Mouse (Mus musculus) embryo, embryonic 10 days (tissue): ENCODE data around the gene Fancd2.

Experiments
- DNase-seq: peaks from one replicate; pipeline ENCODE4 v3.0.0-alpha.2; 2015; ENCODE audit warnings: low spot score

Gene Fancd2

DNA sequence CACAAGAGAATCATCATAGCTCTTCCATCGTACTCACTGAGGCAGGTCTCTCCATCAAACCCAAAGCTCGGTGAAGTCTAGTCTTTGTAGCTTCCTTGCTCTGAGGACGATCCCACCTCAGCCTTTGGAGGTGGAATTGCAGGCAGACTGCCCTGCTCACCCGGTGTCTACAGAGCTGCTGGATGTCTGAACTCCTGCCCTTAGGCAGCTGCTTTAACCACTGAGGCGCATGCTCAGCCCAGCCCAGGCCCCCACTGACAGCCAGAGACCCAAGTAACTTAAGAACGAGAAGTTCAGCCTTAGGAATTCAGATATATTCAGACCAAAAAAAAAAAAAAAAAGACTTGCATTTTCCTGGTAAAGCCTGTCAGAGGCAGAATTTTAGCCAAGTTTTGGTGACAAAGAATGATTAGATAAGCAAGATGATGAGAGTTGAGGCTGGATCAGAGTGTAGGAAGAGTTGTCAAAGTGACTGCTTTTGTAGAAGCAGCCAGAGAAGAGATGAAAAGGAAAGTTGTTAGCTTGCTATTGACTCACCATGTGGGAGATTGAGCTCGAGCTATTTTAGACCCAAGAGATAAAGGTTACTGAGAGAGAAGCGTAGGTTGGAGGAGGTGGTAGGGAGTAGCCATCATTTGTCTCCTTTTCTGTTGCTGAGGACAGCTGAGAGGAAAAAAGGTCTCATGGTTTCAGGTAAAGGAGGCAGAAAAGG lies 80.9 kb downstream of the Fancd2 start:
- no peak for DNase-seq

DNA sequence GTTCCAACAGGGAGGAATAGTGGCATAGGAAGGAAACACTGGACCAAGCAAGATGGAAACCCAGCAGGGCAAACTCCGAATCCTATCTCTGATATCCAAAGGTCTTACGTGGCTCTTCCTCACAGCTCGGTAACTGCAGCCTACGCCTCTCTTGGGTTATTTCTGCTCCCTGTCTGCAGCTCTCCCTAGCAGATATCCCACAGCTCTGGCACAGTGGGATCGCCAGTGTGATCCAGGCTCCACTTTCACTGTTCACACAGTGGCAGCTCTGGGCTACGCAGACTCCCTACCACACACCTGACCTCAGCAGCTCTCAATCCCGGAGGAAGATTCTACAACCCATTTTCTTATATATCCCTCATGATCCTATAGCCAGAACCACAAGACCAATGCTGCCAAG lies 82.7 kb downstream of the Fancd2 start:
- no peak for DNase-seq

DNA sequence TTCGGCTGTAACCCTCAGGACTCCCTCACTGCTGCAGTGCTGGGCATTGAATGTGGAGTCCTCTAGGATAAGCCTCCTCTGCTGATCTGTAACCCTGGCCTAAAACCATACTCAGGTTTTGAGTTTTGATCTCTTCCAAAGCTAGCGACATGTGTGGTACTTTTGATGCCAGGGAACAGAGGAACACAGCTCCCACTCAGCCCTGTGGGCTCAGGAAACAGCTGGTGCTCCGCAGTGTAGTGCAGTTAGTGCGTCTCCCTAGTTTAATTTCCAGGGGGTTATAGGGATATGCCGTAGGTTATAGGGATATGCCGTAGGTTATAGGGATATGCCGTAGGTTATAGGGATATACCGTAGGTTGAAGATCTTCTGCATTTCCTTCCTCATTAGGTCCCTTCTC lies 83.5 kb downstream of the Fancd2 start:
- no peak for DNase-seq

DNA sequence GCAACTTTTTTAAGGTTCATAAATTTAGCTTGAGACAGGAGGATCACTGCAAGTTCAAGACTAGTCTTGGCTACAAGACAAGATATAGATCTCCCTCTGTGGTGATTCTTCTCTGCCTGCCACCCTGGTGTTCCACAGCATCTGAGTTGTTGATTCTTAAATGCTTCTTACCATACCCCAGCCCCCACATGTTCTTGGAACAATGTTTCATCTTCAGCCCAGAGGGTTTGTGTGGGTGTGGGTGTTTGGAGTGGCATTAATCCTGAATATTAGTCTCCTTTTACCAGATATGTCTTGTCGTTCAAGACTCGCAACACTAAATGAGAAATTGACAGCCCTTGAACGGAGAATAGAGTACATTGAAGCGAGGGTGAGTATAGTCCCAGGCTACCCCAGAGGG lies 84.0 kb downstream of the Fancd2 start:
- DNase-seq, result no peak

DNA sequence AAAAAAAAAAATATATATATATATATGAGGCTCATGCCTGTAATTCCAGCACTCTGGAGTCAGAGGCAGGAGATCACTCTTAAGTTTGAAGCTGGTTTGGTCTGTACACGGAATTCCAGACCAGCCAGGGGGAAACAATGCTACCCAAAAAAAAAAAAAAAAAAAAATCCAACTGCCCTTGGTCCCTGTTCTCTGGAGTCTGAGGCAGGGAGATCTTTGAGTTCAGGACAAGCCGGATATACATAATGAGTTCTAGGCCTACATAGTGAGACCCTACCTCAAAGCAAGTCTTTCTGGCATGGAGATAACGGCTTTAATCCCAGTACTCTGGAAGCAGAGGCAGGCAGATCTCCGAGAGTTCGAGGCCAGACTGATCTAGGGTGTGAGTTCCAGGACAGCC lies 91.9 kb downstream of the Fancd2 start:
- no peak for DNase-seq

DNA sequence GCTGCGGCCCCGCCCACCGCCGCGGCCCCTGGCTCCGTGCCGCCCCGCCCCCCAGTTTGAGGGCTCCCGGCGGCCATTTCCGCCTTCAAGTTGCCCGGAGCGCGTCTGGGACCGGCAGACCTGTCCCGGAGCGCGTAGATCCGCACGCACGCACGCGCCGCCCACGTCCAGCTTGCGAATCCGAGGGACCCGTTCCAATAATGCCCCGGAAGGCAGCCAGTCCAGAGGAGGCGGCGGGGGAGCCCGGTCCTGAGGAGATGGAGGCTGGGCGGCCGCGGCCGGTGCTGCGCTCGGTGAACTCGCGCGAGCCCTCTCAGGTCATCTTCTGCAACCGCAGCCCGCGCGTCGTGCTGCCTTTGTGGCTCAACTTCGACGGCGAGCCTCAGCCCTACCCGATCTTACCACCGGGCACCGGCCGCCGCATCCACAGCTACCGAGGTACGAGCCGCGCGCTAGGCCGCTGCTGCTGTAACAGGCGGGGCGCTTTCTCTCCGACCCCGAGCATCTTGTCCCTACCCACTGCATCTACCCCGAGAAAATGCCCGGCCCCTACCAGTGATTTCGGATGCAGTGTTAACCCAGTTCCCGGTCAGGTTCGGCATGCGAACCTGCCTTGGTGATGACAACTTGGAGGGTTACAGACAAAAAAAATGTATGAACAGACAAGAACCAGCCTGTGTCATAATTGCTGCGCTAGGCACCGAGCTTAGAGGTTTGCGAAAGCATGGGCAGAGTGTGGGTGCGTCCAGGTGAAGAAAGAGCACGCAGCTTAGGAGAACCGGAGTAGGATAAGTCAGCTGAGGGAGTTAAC lies 92.7 kb downstream of the Fancd2 start, which contains the start of gene Vhl:
Vhl (plus strand) TSS at position 19 of the 811 bp plus-strand sequence.
- DNase-seq, result peak; percentile 84

DNA sequence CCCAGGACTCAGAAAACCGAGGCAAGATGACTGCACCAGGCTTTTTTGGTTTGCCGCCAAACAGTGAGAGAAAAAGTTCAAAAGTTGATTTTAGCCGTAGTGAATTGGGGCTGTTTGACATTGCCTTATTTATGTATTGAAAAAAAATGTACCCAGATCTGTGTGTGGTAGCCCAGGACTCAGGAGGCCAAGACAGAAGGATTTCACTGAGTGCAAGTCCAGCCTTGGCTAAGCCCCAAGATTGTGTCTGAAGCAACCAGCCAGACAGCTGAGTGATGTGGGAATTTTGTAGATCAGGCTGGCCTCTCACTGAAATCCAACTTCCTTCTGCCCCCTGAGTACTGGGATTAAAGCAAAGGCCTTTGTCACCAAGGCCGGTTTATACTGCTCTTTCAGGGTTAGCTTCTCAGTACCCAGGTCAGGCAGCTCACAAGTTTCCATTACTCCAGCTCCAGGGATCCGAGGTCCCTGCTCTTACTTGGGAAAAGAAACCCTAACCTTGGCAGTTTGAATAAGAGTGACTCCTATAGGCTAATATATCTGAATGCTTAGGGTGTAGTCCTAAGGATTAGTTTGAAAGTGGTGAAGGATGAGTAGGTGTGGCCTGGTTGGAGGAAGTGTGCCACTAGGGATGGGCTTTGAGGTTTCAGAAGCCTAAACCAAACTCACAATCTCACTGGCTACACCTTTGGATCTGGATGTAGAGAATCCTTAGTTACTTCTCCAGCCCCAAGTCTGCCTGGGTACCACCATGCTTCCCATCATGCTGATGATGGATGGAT lies 93.7 kb downstream of the Fancd2 start:
- no peak for DNase-seq

DNA sequence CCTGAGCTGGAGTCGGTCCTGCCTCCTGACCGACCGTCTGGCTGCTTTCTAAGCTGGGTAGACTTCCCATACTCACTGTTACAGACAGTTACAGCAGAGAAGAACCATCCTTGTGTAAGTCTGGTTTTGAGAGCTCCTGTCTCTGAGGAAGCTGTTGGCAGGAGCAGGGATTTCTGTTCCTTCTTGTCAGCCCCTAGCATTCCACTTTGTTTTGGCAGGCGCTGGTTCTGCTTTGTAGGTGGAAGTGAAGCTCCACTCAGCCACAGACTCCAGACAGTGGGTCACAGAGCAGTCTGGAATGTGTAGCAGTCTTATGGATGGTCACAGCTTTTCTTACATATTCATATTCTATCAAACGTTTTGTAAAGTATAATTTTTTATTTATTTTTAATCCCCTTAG lies 98.8 kb downstream of the Fancd2 start:
- no peak for DNase-seq

DNA sequence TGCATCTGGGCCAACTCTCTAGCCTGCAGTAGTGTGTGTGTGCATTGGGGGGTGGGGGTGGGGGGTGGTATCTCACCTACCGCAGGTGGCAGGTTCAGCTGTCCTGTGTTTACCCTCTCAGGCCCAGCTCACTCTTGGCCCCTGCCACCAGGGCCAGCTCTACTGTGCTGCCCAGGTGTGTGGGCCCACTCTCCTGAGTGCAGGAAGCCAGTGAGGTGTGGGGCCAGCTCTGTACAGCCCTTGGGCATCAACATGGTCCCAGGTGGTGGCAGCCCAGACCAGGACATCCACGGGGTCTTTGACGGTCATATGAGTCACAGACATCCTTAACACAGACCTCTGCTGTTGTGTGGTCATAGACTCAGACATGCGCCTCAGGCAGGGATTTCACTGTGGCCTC lies 101.4 kb downstream of the Fancd2 start:
- DNase-seq, result no peak

DNA sequence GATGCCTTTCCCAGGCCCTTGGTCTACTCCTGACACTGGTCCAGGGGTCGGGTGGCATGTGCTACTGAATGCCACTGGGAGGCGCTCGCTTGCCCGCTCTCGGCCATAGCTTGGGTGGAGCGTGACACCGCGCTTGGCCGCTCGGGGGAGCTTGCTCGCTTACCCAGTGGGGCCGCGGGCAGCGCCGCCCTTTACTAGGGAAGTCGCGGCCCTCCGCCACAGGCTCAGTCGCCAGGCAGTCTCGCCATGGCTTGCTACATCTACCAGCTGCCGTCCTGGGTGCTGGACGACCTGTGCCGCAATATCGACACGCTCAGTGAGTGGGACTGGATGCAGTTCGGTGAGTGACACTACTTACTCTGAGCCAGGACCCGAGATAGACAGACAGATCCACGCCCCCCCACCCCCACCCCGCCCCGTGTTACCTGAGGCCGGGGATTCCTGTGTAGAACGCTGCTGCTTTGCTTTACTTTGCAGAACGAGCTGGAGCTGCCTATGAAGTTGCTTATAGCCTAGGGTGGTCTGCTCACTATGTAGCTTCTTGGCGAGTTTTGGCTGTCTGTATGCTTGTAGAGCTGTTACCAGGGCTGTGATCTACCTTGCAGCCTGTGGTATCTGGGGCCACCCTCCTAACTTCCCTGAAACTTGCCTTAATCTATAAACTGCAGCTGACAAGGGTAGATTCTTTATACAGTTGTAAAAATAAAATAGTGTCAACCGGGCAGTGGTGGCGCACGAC lies 107.0 kb downstream of the Fancd2 start, which contains the start of gene Irak2:
Irak2 (plus strand) TSS at position 166 of the 739 bp plus-strand sequence.
- peak; percentile 96 for DNase-seq

DNA sequence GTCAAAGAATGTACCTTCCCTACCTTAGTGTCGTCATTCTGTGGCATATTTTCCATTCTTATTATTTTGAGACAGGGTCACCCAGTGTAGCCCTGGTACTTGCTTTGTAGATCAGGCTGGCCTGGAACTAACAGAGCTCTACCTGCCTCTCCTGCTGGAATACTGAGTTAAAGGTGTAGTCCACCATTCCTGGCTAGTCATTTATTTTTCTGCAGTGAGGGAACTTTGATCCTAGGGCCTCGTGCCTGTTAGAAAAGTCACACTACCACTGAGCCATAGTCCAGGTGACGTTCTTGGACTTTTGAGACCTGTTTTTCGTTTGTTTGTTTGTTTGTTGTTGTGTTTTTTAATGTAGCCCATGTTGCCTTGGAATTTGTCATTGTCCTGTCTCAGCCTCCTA lies 107.7 kb downstream of the Fancd2 start:
- no peak for DNase-seq

DNA sequence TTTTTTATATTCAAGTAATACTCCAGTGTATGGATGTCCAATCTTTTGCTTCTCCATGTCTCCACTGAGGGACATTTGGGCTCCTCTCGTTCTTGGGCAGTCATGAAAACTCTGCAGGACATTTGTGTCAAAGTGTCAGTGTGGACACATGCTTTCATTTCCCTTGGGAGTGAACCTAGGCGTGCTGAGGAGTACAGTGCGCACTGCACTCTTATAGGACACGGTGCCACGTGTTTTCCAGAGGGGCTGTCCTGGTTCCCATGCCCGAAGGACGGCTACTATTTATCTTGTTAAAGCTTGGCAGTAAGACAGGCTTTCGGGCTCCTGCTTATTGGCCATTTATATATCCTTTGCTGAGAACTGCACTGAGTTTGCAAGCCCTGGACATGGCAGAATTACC lies 111.1 kb downstream of the Fancd2 start:
- no peak for DNase-seq

DNA sequence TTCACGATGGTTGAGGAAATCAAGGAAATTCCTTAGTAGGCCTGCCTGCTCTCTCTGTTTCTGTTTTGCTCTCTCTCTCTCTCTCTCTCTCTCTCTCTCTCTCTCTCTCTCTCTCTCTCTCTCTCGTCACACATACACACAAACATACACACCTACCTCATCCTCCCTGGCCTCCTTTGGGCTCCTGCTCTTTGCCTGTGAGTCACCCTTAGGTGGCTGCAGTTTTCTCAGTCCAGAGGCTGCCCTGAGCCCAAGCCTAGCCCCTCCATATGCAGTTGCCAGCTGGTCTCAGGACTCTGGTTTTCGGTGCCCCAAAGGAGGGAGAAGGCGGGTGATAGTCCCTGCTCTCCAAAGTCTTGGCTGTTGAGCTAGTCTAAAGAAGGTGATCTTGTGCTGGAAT lies 111.5 kb downstream of the Fancd2 start:
- DNase-seq, result no peak

DNA sequence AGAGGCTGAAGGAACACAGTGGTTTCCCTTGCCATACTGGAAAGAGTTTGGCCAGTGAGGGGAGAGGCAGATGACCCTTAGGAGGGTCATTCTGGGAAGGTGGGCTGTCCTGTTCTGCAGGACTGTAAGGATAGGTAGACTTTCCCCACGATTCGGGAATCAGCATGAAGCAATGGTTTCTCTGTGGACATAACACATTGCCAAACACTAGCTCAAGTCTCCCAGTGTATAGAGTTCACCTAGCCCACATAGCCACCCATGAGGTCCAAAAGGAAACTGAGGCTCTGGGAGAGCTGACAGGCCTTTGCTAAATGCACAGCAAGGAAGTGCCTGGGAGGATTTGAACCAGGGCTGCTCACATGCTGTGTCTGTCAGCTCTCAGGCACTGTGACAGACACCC lies 112.5 kb downstream of the Fancd2 start:
- DNase-seq, result no peak

DNA sequence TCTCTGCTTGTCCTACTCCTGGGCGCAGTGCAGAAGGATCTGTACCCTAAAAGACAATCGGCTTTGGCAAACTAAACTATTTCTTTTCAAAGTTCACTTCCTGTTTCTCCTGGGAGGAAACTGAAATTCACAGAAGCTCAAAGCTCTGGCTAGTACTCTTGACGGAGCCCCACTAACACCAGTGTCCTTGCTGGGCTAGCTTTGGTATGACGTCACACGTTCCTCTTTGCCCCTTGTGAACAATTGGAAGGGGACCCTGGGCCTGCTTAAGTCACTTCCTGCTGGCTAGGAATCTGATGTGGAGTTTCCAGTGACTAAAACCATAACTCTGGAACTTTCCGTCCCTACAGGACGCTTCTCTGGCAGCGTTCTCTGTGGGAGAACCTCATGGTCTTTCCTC lies 113.3 kb downstream of the Fancd2 start:
- DNase-seq, result no peak
